9 mouse cellular contexts compared by ENCODE assay signal in genomic region chr15:102366733-102367344, GRCm38 (mm10). TPM values are rescaled to one million over a fixed set of nuclear protein-coding genes. Genes with fewer than 3 reads are reported as not detected.
DNase-seq lines count a peak whose midpoint lies in the region; ATAC-seq and TF ChIP-seq lines count a peak whose summit lies in the region.
"Had no signal": no experiment of that assay in that cellular context is flagged by ENCODE, and none has a peak within 500 bp of the region (broad histone marks: within the 10 kb centered on the region; RNA-seq: fewer than 3 reads in every experiment).

Gene Sp7, minus strand, starts transcription at chr15:102367182.

- H3K27ac ChIP-seq in kidney, postnatal 0 days: no peak within 1 kb of the TSS
- peak within 1 kb of the TSS; percentile 74 for H3K27ac ChIP-seq in embryonic facial prominence, embryonic 14.5 days (replicated peaks; ENCODE audit: low read depth, low read length)
- H3K27ac ChIP-seq in limb, embryonic 11.5 days (replicated peaks; ENCODE audit: low read depth, low read length): no peak within 1 kb of the TSS
- H3K27ac ChIP-seq in neural tube, embryonic 15.5 days (replicated peaks): no peak within 1 kb of the TSS

- H3K9ac ChIP-seq in kidney, postnatal 0 days (ENCODE audit: low read depth, low read length): peak within 1 kb of the TSS; percentile 44; the same call in 1 of the 2 replicates
- H3K9ac ChIP-seq in embryonic facial prominence, embryonic 14.5 days (ENCODE audit: low read depth, low read length): peak within 1 kb of the TSS; percentile 55
- 0 out of 2 replicates have a peak within 1 kb of the TSS, but pooled peaks have one; percentile 12 for H3K9ac ChIP-seq in limb, embryonic 11.5 days (ENCODE audit: low read length)
- H3K9ac ChIP-seq in neural tube, embryonic 15.5 days (replicated peaks): peak within 1 kb of the TSS; percentile 30; the same call in 1 of the 2 replicates

- DNase-seq in kidney, postnatal 0 days (ENCODE audit: low spot score): peak; percentile 39
- DNase-seq in kidney, adult 18-20 months: no peak
- DNase-seq in embryonic facial prominence, embryonic 14.5 days (ENCODE audit: low spot score): peak; percentile 56
- DNase-seq in limb, embryonic 11.5 days (ENCODE audit: low spot score): peak; percentile 65
- DNase-seq in cerebellum, adult 8-10 months: no peak
- no peak for DNase-seq in MN1 (ENCODE audit: low spot score)

- TF ChIP-seq CTCF in kidney, postnatal 0 days (IDR thresholded peaks at IDR 0.05; ENCODE audit: low read depth): no peak

- peaks cover 22% of the 10 kb centered on the region for H3K4me1 ChIP-seq in kidney, postnatal 0 days (replicated peaks; ENCODE audit: insufficient read depth, low read length)
- peaks cover 17% of the 10 kb centered on the region for H3K4me1 ChIP-seq in embryonic facial prominence, embryonic 14.5 days (ENCODE audit: control insufficient read depth, insufficient read depth, low read length)
- H3K4me1 ChIP-seq in limb, embryonic 11.5 days (ENCODE audit: control insufficient read depth, insufficient read depth, low read length): peaks cover 29% of the 10 kb centered on the region
- peaks cover 26% of the 10 kb centered on the region for H3K4me1 ChIP-seq in neural tube, embryonic 15.5 days

- H3K27me3 ChIP-seq in kidney, postnatal 0 days (ENCODE audit: insufficient read depth, low read length): no peaks in the 10 kb centered on the region
- H3K27me3 ChIP-seq in embryonic facial prominence, embryonic 14.5 days (replicated peaks; ENCODE audit: control insufficient read depth, insufficient read depth, low read length): 0 out of 2 replicates have a peak, but pooled peaks cover 5% of the 10 kb centered on the region
- H3K27me3 ChIP-seq in limb, embryonic 11.5 days (ENCODE audit: control insufficient read depth, insufficient read depth, low read length): no peaks in the 10 kb centered on the region
- H3K27me3 ChIP-seq in neural tube, embryonic 15.5 days (replicated peaks): peaks cover 28% of the 10 kb centered on the region

- WGBS in kidney, postnatal 0 days: 9% methylated on average over 15 of the region's 15 CpGs
- 9% methylated on average over 12 of the region's 15 CpGs for WGBS in embryonic facial prominence, embryonic 14.5 days
- 9% methylated on average over 15 of the region's 15 CpGs for WGBS in limb, embryonic 11.5 days
- WGBS in neural tube, embryonic 15.5 days: 4% methylated on average over 15 of the region's 15 CpGs

- peak within 1 kb of the TSS; percentile 13 for H3K4me3 ChIP-seq in kidney, postnatal 0 days (replicated peaks; ENCODE audit: low read depth, low read length)
- H3K4me3 ChIP-seq in embryonic facial prominence, embryonic 14.5 days (ENCODE audit: low read depth, low read length): peak within 1 kb of the TSS; percentile 38
- peak within 1 kb of the TSS; percentile 21; the same call in 1 of the 2 replicates for H3K4me3 ChIP-seq in limb, embryonic 11.5 days (ENCODE audit: low read depth, low read length)
- peak within 1 kb of the TSS; percentile 32 for H3K4me3 ChIP-seq in neural tube, embryonic 15.5 days (replicated peaks)

- peak within 1 kb of the TSS; percentile 52 for H3K4me2 ChIP-seq in kidney, postnatal 0 days (ENCODE audit: low read length)
- H3K4me2 ChIP-seq in embryonic facial prominence, embryonic 14.5 days (ENCODE audit: low read depth, low read length): peak within 1 kb of the TSS; percentile 56
- H3K4me2 ChIP-seq in limb, embryonic 11.5 days (ENCODE audit: low read depth, severe bottlenecking): peak within 1 kb of the TSS; percentile 36
- peak within 1 kb of the TSS; percentile 57 for H3K4me2 ChIP-seq in neural tube, embryonic 15.5 days

- no peaks in the 10 kb centered on the region for H3K9me3 ChIP-seq in kidney, postnatal 0 days (replicated peaks; ENCODE audit: low read length)
- H3K9me3 ChIP-seq in embryonic facial prominence, embryonic 14.5 days (ENCODE audit: control insufficient read depth, low read length): no peaks in the 10 kb centered on the region
- no peaks in the 10 kb centered on the region for H3K9me3 ChIP-seq in limb, embryonic 11.5 days (ENCODE audit: control insufficient read depth, low read length)
- no peaks in the 10 kb centered on the region for H3K9me3 ChIP-seq in neural tube, embryonic 15.5 days (replicated peaks)

- ATAC-seq in kidney, postnatal 0 days (replicated peaks; ENCODE audit: low FRiP score, low read depth): no peak
- no peak for ATAC-seq in embryonic facial prominence, embryonic 14.5 days (ENCODE audit: low read depth)
- no peak for ATAC-seq in limb, embryonic 11.5 days (ENCODE audit: insufficient number of reproducible peaks, low FRiP score, low TSS enrichment, low read depth)
- ATAC-seq in neural tube, embryonic 15.5 days (ENCODE audit: low FRiP score): peak; percentile 39; the same call in 1 of the 2 replicates
- ATAC-seq in frontal cortex, adult (ENCODE audit: low TSS enrichment): no peak

- H3K36me3 ChIP-seq in kidney, postnatal 0 days (ENCODE audit: insufficient read depth, low read length): no peaks in the 10 kb centered on the region
- no peaks in the 10 kb centered on the region for H3K36me3 ChIP-seq in embryonic facial prominence, embryonic 14.5 days (ENCODE audit: control insufficient read depth, insufficient read depth, low read length)
- no peaks in the 10 kb centered on the region for H3K36me3 ChIP-seq in limb, embryonic 11.5 days (ENCODE audit: control insufficient read depth, insufficient read depth, low read length)
- no peaks in the 10 kb centered on the region for H3K36me3 ChIP-seq in neural tube, embryonic 15.5 days

RNA-seq across cellular contexts. Expression of gene Sp7, which starts in this region (rescaled TPM):
- polyA plus RNA-seq in kidney, postnatal 0 days (2015; fragmentation: Nextera tagmentation; extraction: Ambion mirVana): 0.61 and 1.1 TPM in 2 replicates
- 31.2 and 45.0 TPM in 2 replicates for polyA plus RNA-seq in embryonic facial prominence, embryonic 14.5 days (2014; fragmentation: Nextera tagmentation; extraction: Ambion mirVana)
- polyA plus RNA-seq in limb, embryonic 11.5 days (2014; fragmentation: Nextera tagmentation; extraction: Ambion mirVana): 1.7 and 2.3 TPM in 2 replicates
- 0.88 and 0.95 TPM in 2 replicates for polyA plus RNA-seq in neural tube, embryonic 15.5 days (2015; fragmentation: Nextera tagmentation; extraction: Ambion mirVana)
- polyA plus RNA-seq: liver, adult 2 months had no signal

Comparison
In these comparisons a context has a peak if more than half of its experiments do, and no peak if none do; other contexts are left out.
1. DNase-seq: peak in kidney, postnatal 0 days (single experiment), embryonic facial prominence, embryonic 14.5 days (single experiment) and limb, embryonic 11.5 days (single experiment); none in kidney, adult 18-20 months (single experiment), cerebellum, adult 8-10 months (single experiment) and MN1 (single experiment).
2. Peak in ATAC-seq, H3K4me3 ChIP-seq, H3K9ac ChIP-seq and H3K4me2 ChIP-seq in neural tube, embryonic 15.5 days; RNA of the gene not detected or under 1 TPM.
3. Peak in every context shown above with its lines, with median percentiles within 50 percentile points of each other: H3K4me2 ChIP-seq, H3K4me3 ChIP-seq and H3K9ac ChIP-seq.